Mouse (Mus musculus): ENCODE results near the gene L1td1.

GRCm38 (mm10) chr4:98754456-98754855 is 27.9 kb downstream of the L1td1 start:
- TF ChIP-seq CTCF (IDR thresholded peaks at IDR 0.05) (no peak), EP300 (IDR thresholded peaks at IDR 0.05) (no peak)

Measured in lung, postnatal 0 days (tissue).